Mouse (Mus musculus): ENCODE results near the gene Olfr1140. TPM values are rescaled to one million over a fixed set of nuclear protein-coding genes. Genes with fewer than 3 reads are reported as not detected.

Olfr1140 gene
- polyA plus RNA-seq (2016; fragmentation: Nextera tagmentation; extraction: Ambion mirVana), result not detected in 2 replicates

DNA sequence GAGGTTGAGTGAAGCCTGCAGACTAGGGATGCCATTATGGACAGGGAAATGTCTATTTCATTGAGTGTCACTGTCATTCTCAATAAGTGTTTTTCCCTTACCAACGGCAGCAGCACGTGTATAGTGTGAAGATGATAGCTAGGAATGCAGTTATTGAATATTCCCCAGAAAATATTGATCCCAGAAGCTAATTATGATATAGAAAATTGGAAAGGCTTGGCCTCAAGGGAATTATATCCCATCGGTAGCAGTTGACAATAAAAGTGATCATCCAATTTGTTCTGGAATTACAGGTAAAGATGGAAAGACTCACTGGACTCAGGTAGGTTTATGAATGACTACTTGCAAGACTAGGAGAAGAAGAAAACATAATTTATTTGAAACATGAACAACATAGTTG, at the start of gene Olfr1140:
Olfr1140 (plus strand) TSS at position 301 of the 400 bp plus-strand sequence.
- H3K27ac ChIP-seq (replicated peaks), result no peak within 1 kb of the TSS
- no peaks in the 10 kb centered on the region for H3K27me3 ChIP-seq
- ATAC-seq (ENCODE audit: low FRiP score, low read depth), result no peak
- H3K9ac ChIP-seq (replicated peaks), result no peak within 1 kb of the TSS
- H3K36me3 ChIP-seq, result no peaks in the 10 kb centered on the region
- H3K9me3 ChIP-seq, result no peaks in the 10 kb centered on the region
- no peak within 1 kb of the TSS for H3K4me3 ChIP-seq
- H3K4me1 ChIP-seq, result no peaks in the 10 kb centered on the region
- H3K4me2 ChIP-seq (replicated peaks), result no peak within 1 kb of the TSS
- 78% methylated on average over 3 of the region's 3 CpGs for WGBS

DNA sequence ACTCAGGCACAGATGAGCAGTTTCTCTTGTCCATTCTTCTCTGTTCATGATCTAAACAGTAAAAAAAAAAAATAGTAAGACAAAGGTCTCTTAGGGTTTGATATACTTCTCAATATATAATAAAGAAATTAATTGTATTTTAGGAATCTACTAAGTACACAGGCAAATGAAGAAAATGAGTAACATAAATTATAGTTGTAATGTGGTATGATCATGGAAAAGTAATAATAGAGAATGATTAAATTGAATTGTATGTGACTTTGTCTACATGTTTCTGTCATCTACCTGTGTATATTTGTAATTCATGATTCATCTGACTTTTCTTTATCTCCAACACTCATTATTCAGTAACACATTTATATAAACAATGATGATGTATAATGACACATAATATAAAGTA, 49.7 kb upstream of the Olfr1140 start, which contains the start of gene Olfr1136:
Olfr1136 (minus strand) TSS at position 101 of the 400 bp plus-strand sequence.
- ATAC-seq (ENCODE audit: low FRiP score, low read depth), result no peak

DNA sequence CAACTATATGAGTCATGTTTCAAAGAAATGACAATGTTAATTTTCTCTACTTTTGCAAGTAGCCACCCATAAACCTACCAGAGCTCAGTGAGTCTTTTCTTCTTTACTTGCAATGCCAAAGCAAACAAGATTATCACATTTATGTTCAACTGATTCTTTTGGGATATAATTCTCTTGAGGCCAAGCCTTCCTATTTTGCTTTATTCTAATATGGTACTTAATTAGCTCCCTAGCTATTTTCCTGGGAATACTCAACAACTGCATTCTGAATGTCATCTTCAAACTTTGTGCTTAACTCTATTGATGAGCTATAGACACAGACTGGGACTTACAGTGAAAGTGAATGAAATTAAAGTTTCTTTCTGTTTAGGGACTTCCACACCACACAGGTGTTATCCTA, 30.5 kb upstream of the Olfr1140 start, which contains the start of gene Olfr1137:
Olfr1137 (minus strand) TSS at position 101 of the 400 bp plus-strand sequence.
- no peak within 1 kb of the TSS for H3K4me3 ChIP-seq
- no peaks in the 10 kb centered on the region for H3K4me1 ChIP-seq
- no peak within 1 kb of the TSS for H3K27ac ChIP-seq (replicated peaks)
- no peak within 1 kb of the TSS for H3K4me2 ChIP-seq (replicated peaks)
- no peaks in the 10 kb centered on the region for H3K36me3 ChIP-seq
- no peak for ATAC-seq (ENCODE audit: low FRiP score, low read depth)
- H3K27me3 ChIP-seq, result no peaks in the 10 kb centered on the region
- no peaks in the 10 kb centered on the region for H3K9me3 ChIP-seq
- no peak within 1 kb of the TSS for H3K9ac ChIP-seq (replicated peaks)

More for the DNA sequence above, 49.7 kb upstream of the Olfr1140 start, which contains the start of gene Olfr1136:
- Histone ChIP-seq H3K27me3 (no peaks in the 10 kb centered on the region), H3K4me1 (no peaks in the 10 kb centered on the region), H3K36me3 (no peaks in the 10 kb centered on the region), H3K27ac (replicated peaks) (no peak within 1 kb of the TSS), H3K9ac (replicated peaks) (no peak within 1 kb of the TSS), H3K9me3 (no peaks in the 10 kb centered on the region), H3K4me3 (no peak within 1 kb of the TSS), H3K4me2 (replicated peaks) (no peak within 1 kb of the TSS)

DNA sequence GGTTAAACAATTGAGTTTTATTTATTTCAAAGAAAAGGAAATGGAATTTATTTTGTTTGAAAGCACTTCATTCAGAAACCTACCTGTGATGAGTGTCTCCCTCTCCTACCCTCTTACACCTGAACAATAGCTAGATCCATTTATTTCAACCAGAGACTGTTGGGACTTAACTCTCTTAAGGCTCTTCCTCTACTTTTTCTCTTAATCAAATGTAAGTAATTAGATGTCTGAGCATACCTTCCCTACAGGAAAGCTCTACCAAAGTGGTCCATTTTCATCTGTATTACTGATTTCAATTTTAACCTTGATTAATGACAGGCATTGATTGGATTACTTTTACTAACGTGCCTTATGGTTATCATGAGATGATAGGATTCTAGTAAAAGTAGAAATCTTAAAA, 3.7 kb upstream of the Olfr1140 start, which contains the start of gene Olfr1138:
Olfr1138 (minus strand) TSS at position 101 of the 400 bp plus-strand sequence.
- no peaks in the 10 kb centered on the region for H3K4me1 ChIP-seq
- no peak within 1 kb of the TSS for H3K27ac ChIP-seq (replicated peaks)
- ATAC-seq (ENCODE audit: low FRiP score, low read depth), result no peak
- no peaks in the 10 kb centered on the region for H3K27me3 ChIP-seq
- H3K9ac ChIP-seq (replicated peaks), result no peak within 1 kb of the TSS
- H3K9me3 ChIP-seq, result no peaks in the 10 kb centered on the region
- H3K4me2 ChIP-seq (replicated peaks), result no peak within 1 kb of the TSS
- WGBS, result 87% methylated on average over 1 of the region's 1 CpGs
- no peak within 1 kb of the TSS for H3K4me3 ChIP-seq
- no peaks in the 10 kb centered on the region for H3K36me3 ChIP-seq

DNA sequence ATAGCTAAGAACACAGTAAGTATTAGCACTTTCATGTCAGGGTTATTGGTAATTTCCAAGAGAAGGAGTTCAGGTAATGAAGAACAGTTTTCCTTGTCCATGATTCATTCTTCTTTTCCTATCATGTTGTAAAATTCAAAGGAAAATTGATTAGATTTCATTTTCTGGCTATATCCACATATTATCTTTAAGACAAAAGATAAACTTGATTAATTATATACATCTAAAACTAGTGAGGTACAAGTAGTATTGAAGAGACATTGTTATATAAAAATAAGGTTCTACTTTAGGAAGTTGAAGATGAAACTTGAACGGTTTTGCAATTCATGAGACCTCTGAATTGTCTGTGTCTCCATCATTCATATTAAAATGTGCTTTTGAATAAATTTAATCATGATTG, 10.3 kb downstream of the Olfr1140 start, which contains the start of gene Olfr1141:
Olfr1141 (minus strand) TSS at position 101 of the 400 bp plus-strand sequence.
- Histone ChIP-seq H3K27me3 (no peaks in the 10 kb centered on the region), H3K4me3 (no peak within 1 kb of the TSS), H3K4me1 (no peaks in the 10 kb centered on the region), H3K9ac (replicated peaks) (no peak within 1 kb of the TSS), H3K4me2 (replicated peaks) (no peak within 1 kb of the TSS), H3K36me3 (no peaks in the 10 kb centered on the region), H3K27ac (replicated peaks) (no peak within 1 kb of the TSS), H3K9me3 (no peaks in the 10 kb centered on the region)
- WGBS, result 78% methylated on average over 1 of the region's 1 CpGs
- ATAC-seq (ENCODE audit: low FRiP score, low read depth), result no peak

DNA sequence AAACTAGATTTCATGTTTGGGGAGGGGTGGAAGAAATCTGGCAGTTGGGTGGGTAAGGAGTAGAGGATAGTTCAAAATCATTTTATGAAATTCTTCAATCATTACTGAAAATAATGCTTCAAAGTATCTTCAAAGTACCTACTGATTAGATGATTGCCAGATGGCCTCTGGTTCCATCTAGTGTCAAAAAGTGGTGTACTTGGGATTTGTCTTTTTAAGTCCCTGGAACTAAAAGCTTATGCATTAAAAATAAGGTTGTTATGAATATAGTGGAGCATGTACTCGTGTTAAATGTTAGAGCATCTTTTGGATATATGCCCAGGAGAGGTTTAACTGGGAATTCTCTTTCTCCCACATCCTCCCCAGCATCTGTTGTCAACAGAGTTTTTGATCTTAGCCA, 32.6 kb downstream of the Olfr1140 start:
- ATAC-seq (ENCODE audit: low FRiP score, low read depth), result no peak
- H3K27ac ChIP-seq (replicated peaks), result no peak overlapping the region
- no peak overlapping the region for H3K4me3 ChIP-seq
- H3K4me1 ChIP-seq, result no peaks in the 10 kb centered on the region
- H3K27me3 ChIP-seq, result no peaks in the 10 kb centered on the region
- H3K9me3 ChIP-seq, result no peaks in the 10 kb centered on the region
- no peaks in the 10 kb centered on the region for H3K36me3 ChIP-seq
- no peak overlapping the region for H3K9ac ChIP-seq (replicated peaks)
- WGBS, result 65% methylated on average over 1 of the region's 1 CpGs
- H3K4me2 ChIP-seq (replicated peaks), result no peak overlapping the region

DNA sequence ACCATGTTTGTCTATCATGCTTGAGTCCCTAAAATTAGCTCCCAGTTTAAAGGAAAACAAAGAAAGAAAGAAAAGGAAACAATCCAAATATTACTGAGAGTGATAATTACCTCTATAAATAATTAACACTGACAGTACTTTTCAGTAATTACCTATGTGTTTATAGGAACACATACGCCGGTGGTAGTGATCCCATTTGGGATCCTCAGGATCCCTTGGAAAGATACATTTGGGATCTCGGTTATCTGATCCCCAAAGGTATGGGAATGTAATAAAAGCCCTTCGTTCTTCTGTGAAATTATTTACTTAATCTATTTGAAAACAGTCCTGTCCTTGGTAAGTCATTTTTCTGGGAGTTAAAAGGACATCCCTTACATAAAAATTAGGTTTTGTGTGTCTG, 35.6 kb downstream of the Olfr1140 start, which contains the start of gene Olfr152:
Olfr152 (plus strand) TSS at position 301 of the 400 bp plus-strand sequence.
- no peak within 1 kb of the TSS for H3K9ac ChIP-seq (replicated peaks)
- ATAC-seq (ENCODE audit: low FRiP score, low read depth), result no peak
- no peak within 1 kb of the TSS for H3K4me2 ChIP-seq (replicated peaks)
- no peak within 1 kb of the TSS for H3K27ac ChIP-seq (replicated peaks)
- H3K27me3 ChIP-seq, result no peaks in the 10 kb centered on the region
- WGBS, result 83% methylated on average over 4 of the region's 4 CpGs
- H3K4me3 ChIP-seq, result no peak within 1 kb of the TSS
- no peaks in the 10 kb centered on the region for H3K36me3 ChIP-seq
- H3K9me3 ChIP-seq, result no peaks in the 10 kb centered on the region
- no peaks in the 10 kb centered on the region for H3K4me1 ChIP-seq

Other genes starting within 250 kb of the Olfr1140 start
- gene Pramel7, start 246.7 kb upstream of the Olfr1140 start, polyA plus RNA-seq (2016; fragmentation: Nextera tagmentation; extraction: Ambion mirVana), result not detected in 2 replicates
- gene Pramel6, start 237.2 kb upstream of the Olfr1140 start, polyA plus RNA-seq (2016; fragmentation: Nextera tagmentation; extraction: Ambion mirVana), result not detected in 2 replicates
- not detected in 2 replicates for gene Olfr153, start 212.0 kb upstream of the Olfr1140 start, polyA plus RNA-seq (2016; fragmentation: Nextera tagmentation; extraction: Ambion mirVana)
- gene Olfr1128, start 198.2 kb upstream of the Olfr1140 start, polyA plus RNA-seq (2016; fragmentation: Nextera tagmentation; extraction: Ambion mirVana), result not detected in 2 replicates
- gene Olfr1129, start 169.8 kb upstream of the Olfr1140 start, polyA plus RNA-seq (2016; fragmentation: Nextera tagmentation; extraction: Ambion mirVana), result not detected in 2 replicates
- not detected in 2 replicates for gene Olfr1130, start 137.5 kb upstream of the Olfr1140 start, polyA plus RNA-seq (2016; fragmentation: Nextera tagmentation; extraction: Ambion mirVana)
- not detected in 2 replicates for gene Olfr1131, start 116.6 kb upstream of the Olfr1140 start, polyA plus RNA-seq (2016; fragmentation: Nextera tagmentation; extraction: Ambion mirVana)
- gene Olfr1132, start 106.2 kb upstream of the Olfr1140 start, polyA plus RNA-seq (2016; fragmentation: Nextera tagmentation; extraction: Ambion mirVana), result not detected in 2 replicates
- not detected in 2 replicates for gene Olfr1133, start 96.4 kb upstream of the Olfr1140 start, polyA plus RNA-seq (2016; fragmentation: Nextera tagmentation; extraction: Ambion mirVana)
- gene Olfr1134, start 85.3 kb upstream of the Olfr1140 start, polyA plus RNA-seq (2016; fragmentation: Nextera tagmentation; extraction: Ambion mirVana), result not detected in 2 replicates
- gene Olfr1135, start 70.1 kb upstream of the Olfr1140 start, polyA plus RNA-seq (2016; fragmentation: Nextera tagmentation; extraction: Ambion mirVana), result not detected in 2 replicates
- not detected in 2 replicates for gene Olfr1136, start 49.8 kb upstream of the Olfr1140 start, polyA plus RNA-seq (2016; fragmentation: Nextera tagmentation; extraction: Ambion mirVana)
- gene Olfr1137, start 30.6 kb upstream of the Olfr1140 start, polyA plus RNA-seq (2016; fragmentation: Nextera tagmentation; extraction: Ambion mirVana), result not detected in 2 replicates
- not detected in 2 replicates for gene Olfr1138, start 3.8 kb upstream of the Olfr1140 start, polyA plus RNA-seq (2016; fragmentation: Nextera tagmentation; extraction: Ambion mirVana)
- gene Olfr1141, start 10.2 kb downstream of the Olfr1140 start, polyA plus RNA-seq (2016; fragmentation: Nextera tagmentation; extraction: Ambion mirVana), result not detected in 2 replicates
- not detected in 2 replicates for gene Olfr152, start 35.7 kb downstream of the Olfr1140 start, polyA plus RNA-seq (2016; fragmentation: Nextera tagmentation; extraction: Ambion mirVana)
- gene Olfr1143, start 56.8 kb downstream of the Olfr1140 start, polyA plus RNA-seq (2016; fragmentation: Nextera tagmentation; extraction: Ambion mirVana), result not detected in 2 replicates
- gene Olfr1145, start 66.1 kb downstream of the Olfr1140 start, polyA plus RNA-seq (2016; fragmentation: Nextera tagmentation; extraction: Ambion mirVana), result not detected in 2 replicates
- gene Olfr1148, start 86.8 kb downstream of the Olfr1140 start, polyA plus RNA-seq (2016; fragmentation: Nextera tagmentation; extraction: Ambion mirVana), result not detected in 2 replicates
- gene Olfr1150-ps1, start 100.2 kb downstream of the Olfr1140 start, polyA plus RNA-seq (2016; fragmentation: Nextera tagmentation; extraction: Ambion mirVana), result not detected in 2 replicates
- gene Olfr1151, start 112.1 kb downstream of the Olfr1140 start, polyA plus RNA-seq (2016; fragmentation: Nextera tagmentation; extraction: Ambion mirVana), result not detected in 2 replicates
- gene Olfr1152, start 122.7 kb downstream of the Olfr1140 start, polyA plus RNA-seq (2016; fragmentation: Nextera tagmentation; extraction: Ambion mirVana), result not detected in 2 replicates
- gene Olfr1153, start 151.2 kb downstream of the Olfr1140 start, polyA plus RNA-seq (2016; fragmentation: Nextera tagmentation; extraction: Ambion mirVana), result not detected in 2 replicates
- gene Olfr1154, start 161.4 kb downstream of the Olfr1140 start, polyA plus RNA-seq (2016; fragmentation: Nextera tagmentation; extraction: Ambion mirVana), result not detected in 2 replicates
- gene Olfr1155, start 201.4 kb downstream of the Olfr1140 start, polyA plus RNA-seq (2016; fragmentation: Nextera tagmentation; extraction: Ambion mirVana), result not detected in 2 replicates
- gene Olfr1156, start 209.3 kb downstream of the Olfr1140 start, polyA plus RNA-seq (2016; fragmentation: Nextera tagmentation; extraction: Ambion mirVana), result not detected in 2 replicates
- gene Olfr1157, start 224.5 kb downstream of the Olfr1140 start, polyA plus RNA-seq (2016; fragmentation: Nextera tagmentation; extraction: Ambion mirVana), result not detected in 2 replicates
- gene Olfr74, start 230.9 kb downstream of the Olfr1140 start, polyA plus RNA-seq (2016; fragmentation: Nextera tagmentation; extraction: Ambion mirVana), result not detected in 2 replicates
- not detected in 2 replicates for gene Olfr1158, start 246.4 kb downstream of the Olfr1140 start, polyA plus RNA-seq (2016; fragmentation: Nextera tagmentation; extraction: Ambion mirVana)